Mouse (Mus musculus): ENCODE results near the gene Dlx3. TPM values are rescaled to one million over a fixed set of nuclear protein-coding genes. Genes with fewer than 3 reads are reported as not detected.

Gene Dlx3
- total RNA-seq (2014; rRNA removed) (0.14 TPM in 1 of 2 replicates, not detected in the other), polyA plus RNA-seq (2015; fragmentation: Nextera tagmentation; extraction: Ambion mirVana) (not detected in 2 replicates)

DNA sequence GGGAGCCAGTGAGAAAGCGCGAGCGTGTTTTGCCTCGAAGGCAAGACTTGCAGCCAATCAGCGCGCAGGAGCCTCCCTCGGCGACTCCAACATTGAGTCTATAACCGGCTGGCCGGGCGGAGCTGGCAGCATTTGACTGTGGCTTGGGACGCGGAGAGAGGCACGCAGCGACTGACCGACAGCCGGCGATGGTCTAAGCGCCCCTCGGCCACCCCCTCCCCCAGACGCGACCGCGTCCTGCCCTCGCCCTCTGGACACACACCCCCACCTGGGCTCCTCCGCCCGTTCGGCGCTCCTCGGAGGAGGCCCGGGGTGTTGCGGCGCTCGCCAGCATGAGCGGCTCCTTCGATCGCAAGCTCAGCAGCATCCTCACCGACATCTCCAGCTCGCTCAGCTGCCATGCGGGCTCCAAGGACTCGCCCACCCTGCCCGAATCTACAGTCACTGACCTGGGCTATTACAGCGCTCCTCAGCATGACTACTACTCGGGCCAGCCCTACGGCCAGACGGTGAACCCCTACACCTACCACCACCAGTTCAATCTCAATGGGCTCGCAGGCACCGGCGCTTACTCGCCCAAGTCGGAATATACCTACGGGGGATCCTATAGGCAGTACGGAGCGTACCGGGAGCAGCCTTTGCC, at the start of gene Dlx3:
Dlx3 (plus strand) TSS at position 130 of the 643 bp plus-strand sequence.
- H3K9ac ChIP-seq = 0 out of 2 replicates have a peak within 1 kb of the TSS, but pooled peaks have one; percentile 22
- no peaks in the 10 kb centered on the region for H3K4me1 ChIP-seq (ENCODE audit: insufficient read depth)
- DNase-seq (no peak), ATAC-seq (no peak)
- H3K36me3 ChIP-seq (ENCODE audit: insufficient read depth) = no peaks in the 10 kb centered on the region
- H3K9me3 ChIP-seq (ENCODE audit: low read length) = no peaks in the 10 kb centered on the region
- WGBS = 2% methylated on average over 54 of the region's 55 CpGs
- peak within 1 kb of the TSS; percentile 55 for H3K4me2 ChIP-seq (ENCODE audit: low read depth)
- no peak within 1 kb of the TSS for H3K27ac ChIP-seq (ENCODE audit: low read depth, low read length)
- no peak for TF ChIP-seq CTCF (IDR thresholded peaks at IDR 0.05; ENCODE audit: low read depth)
- peak within 1 kb of the TSS; percentile 30 for H3K4me3 ChIP-seq (ENCODE audit: low read depth, low read length)
- H3K27me3 ChIP-seq (ENCODE audit: insufficient read depth, low read length) = peaks cover 71% of the 10 kb centered on the region

DNA sequence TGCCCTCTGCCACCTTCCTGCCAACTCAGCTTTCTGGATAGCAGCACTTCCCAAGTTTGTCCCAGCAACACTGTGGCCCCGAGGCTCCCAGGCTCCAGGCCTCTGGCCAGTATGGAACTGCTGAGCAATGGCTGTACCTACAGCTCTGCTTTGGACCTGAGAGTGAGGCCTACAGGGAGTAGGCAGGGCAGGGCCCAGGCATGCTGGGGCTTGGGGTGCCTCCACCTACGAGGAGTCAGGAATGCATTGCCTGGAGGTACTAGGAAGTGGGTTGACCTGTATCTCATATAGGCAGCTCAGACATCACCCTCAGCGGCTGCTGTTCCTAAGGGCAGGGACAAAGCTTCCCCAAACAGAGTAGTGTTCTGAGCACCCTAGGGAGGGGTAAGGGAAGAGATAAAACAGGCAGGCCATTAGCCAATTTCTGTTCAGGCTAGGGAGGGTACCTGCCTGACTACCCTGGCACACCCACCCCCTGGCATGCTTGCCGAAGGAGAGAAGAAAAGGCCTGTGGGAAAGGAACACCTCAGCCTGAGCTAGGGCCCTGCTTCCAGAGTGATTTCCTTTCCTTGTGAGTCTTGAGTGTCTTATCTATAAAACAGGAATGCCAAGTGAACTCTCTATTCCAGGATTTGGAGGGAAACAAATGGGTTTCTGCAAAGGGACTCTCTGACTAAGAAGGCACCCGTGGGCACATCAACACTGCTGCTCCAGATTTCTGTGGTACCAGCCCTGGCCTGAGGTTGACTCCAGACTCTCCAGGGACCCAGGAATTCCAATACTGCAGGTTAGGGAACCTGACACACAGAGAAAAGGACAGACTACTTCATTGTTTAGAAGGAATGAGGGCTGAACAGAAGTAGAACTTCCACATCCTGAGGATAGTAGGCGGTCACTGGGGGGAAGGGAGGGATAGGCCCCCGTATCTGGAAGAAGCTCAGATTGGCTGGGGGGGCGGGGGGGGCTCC, 49.5 kb upstream of the Dlx3 start:
- no peak for ATAC-seq
- no peak for TF ChIP-seq CTCF (IDR thresholded peaks at IDR 0.05; ENCODE audit: low read depth)

DNA sequence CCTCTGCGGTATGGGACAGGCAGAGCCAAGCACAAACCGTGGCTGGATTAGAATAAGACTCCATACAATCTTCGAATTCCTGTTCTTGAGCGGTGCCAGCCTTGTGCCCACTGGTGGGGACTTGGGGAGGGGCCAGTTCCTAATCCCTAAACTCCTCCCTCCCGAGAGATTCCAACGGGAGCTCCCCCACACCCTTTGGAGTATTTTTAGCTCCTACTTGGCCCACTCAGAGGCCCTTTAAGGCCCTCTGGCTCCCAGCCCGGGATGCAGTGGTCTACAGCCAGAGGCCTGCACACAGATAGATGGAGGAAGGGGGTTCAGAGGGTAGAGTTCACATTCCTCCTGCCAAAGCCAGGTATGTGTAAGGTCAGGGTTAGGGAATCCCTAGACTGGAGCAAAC, 48.7 kb upstream of the Dlx3 start:
- Histone ChIP-seq H3K4me2 (ENCODE audit: low read depth) (no peak overlapping the region), H3K9ac (no peak overlapping the region), H3K4me1 (ENCODE audit: insufficient read depth) (no peaks in the 10 kb centered on the region), H3K9me3 (ENCODE audit: low read length) (no peaks in the 10 kb centered on the region), H3K36me3 (ENCODE audit: insufficient read depth) (no peaks in the 10 kb centered on the region), H3K27me3 (ENCODE audit: insufficient read depth, low read length) (peaks cover 11% of the 10 kb centered on the region; the same call in 1 of the 2 replicates), H3K4me3 (ENCODE audit: low read depth, low read length) (no peak overlapping the region), H3K27ac (ENCODE audit: low read depth, low read length) (no peak overlapping the region)
- ATAC-seq (no peak), DNase-seq (no peak)
- 33% methylated on average over 7 of the region's 7 CpGs for WGBS
- no peak for TF ChIP-seq CTCF (IDR thresholded peaks at IDR 0.05; ENCODE audit: low read depth)

More for the DNA sequence above, 49.5 kb upstream of the Dlx3 start:
- H3K27me3 ChIP-seq (ENCODE audit: insufficient read depth, low read length) = peaks cover 10% of the 10 kb centered on the region; the same call in 1 of the 2 replicates
- 71% methylated on average over 8 of the region's 8 CpGs for WGBS
- H3K4me3 ChIP-seq (ENCODE audit: low read depth, low read length) = no peak overlapping the region
- no peak overlapping the region for H3K4me2 ChIP-seq (ENCODE audit: low read depth)
- no peak overlapping the region for H3K27ac ChIP-seq (ENCODE audit: low read depth, low read length)
- DNase-seq = no peak
- H3K9me3 ChIP-seq (ENCODE audit: low read length) = no peaks in the 10 kb centered on the region
- H3K36me3 ChIP-seq (ENCODE audit: insufficient read depth) = no peaks in the 10 kb centered on the region
- no peak overlapping the region for H3K9ac ChIP-seq
- no peaks in the 10 kb centered on the region for H3K4me1 ChIP-seq (ENCODE audit: insufficient read depth)

DNA sequence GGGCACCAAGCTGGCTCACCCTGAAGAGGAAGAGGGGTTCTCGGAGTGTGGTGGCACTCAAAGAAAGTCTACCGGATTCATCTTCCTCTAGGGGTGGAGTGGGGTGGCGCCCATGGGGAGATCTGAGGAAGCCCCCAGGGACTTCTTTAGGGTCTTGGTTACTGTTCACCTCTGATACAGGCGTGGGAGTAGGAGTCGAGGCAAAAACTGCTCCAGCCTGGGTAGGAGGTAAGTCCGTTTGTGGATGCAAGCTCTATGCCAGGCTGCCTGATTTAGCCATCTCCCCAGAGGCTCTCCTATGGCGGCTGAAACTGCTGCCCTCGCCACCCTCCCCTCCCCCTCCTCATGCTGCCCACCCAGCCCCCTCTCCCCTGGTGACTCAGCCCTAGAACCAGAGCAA, 47.8 kb upstream of the Dlx3 start:
- no peaks in the 10 kb centered on the region for H3K9me3 ChIP-seq (ENCODE audit: low read length)
- ATAC-seq = no peak
- TF ChIP-seq CTCF (IDR thresholded peaks at IDR 0.05; ENCODE audit: low read depth) = no peak
- H3K4me1 ChIP-seq (ENCODE audit: insufficient read depth) = no peaks in the 10 kb centered on the region
- H3K36me3 ChIP-seq (ENCODE audit: insufficient read depth) = no peaks in the 10 kb centered on the region
- no peak overlapping the region for H3K4me2 ChIP-seq (ENCODE audit: low read depth)
- 81% methylated on average over 8 of the region's 8 CpGs for WGBS
- peaks cover 11% of the 10 kb centered on the region; the same call in 1 of the 2 replicates for H3K27me3 ChIP-seq (ENCODE audit: insufficient read depth, low read length)
- no peak overlapping the region for H3K4me3 ChIP-seq (ENCODE audit: low read depth, low read length)
- H3K27ac ChIP-seq (ENCODE audit: low read depth, low read length) = no peak overlapping the region
- H3K9ac ChIP-seq = no peak overlapping the region
- DNase-seq = no peak

DNA sequence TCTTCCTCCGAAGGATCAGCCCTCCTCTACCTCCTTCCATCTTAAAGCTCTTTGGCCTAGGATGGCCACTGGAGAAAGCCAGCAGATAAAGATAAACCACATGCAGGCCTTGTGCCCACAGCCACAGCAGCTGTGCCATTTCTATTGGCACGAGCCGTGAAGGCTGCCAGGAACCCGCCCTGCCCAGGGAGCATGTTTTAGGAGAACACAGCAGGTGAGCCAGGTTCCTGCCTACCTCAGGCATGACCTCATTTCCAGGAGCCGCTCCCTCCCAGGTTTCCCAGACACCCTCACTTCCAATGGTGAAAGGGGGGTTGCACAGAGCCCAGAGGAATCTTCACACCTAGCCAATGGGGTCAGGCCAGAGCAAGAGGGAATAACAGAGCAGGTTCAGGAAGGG, 47.1 kb upstream of the Dlx3 start:
- no peaks in the 10 kb centered on the region for H3K4me1 ChIP-seq (ENCODE audit: insufficient read depth)
- H3K9me3 ChIP-seq (ENCODE audit: low read length) = no peaks in the 10 kb centered on the region
- no peak for DNase-seq
- H3K27ac ChIP-seq (ENCODE audit: low read depth, low read length) = no peak overlapping the region
- no peak overlapping the region for H3K4me3 ChIP-seq (ENCODE audit: low read depth, low read length)
- no peak for ATAC-seq
- no peak for TF ChIP-seq CTCF (IDR thresholded peaks at IDR 0.05; ENCODE audit: low read depth)
- WGBS = 58% methylated on average over 5 of the region's 5 CpGs
- H3K36me3 ChIP-seq (ENCODE audit: insufficient read depth) = no peaks in the 10 kb centered on the region
- no peak overlapping the region for H3K9ac ChIP-seq
- no peak overlapping the region for H3K4me2 ChIP-seq (ENCODE audit: low read depth)
- H3K27me3 ChIP-seq (ENCODE audit: insufficient read depth, low read length) = peaks cover 15% of the 10 kb centered on the region; the same call in 1 of the 2 replicates

DNA sequence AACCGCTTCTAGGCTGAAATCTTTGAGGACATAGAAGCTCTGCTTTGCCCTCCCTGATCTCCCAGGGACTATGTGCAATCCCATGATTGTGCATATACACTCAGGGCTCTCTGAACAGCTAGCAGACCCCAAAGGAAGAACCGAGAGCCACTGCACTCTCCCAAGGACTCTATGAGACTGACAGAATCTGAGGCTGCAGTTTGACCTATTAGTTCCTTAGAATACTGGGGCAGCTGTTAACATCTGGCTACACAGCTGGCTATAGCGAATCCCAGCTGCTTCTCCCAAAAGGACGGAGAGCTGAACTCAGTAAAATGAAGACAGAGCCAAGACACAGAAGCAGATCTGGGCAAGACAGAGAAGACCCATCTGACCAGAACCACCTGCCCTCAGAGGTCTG, 46.1 kb upstream of the Dlx3 start:
- no peak overlapping the region for H3K4me3 ChIP-seq (ENCODE audit: low read depth, low read length)
- peaks cover 22% of the 10 kb centered on the region; the same call in 1 of the 2 replicates for H3K27me3 ChIP-seq (ENCODE audit: insufficient read depth, low read length)
- 84% methylated on average over 4 of the region's 4 CpGs for WGBS
- no peak for TF ChIP-seq CTCF (IDR thresholded peaks at IDR 0.05; ENCODE audit: low read depth)
- H3K4me1 ChIP-seq (ENCODE audit: insufficient read depth) = no peaks in the 10 kb centered on the region
- no peak overlapping the region for H3K4me2 ChIP-seq (ENCODE audit: low read depth)
- H3K9ac ChIP-seq = no peak overlapping the region
- DNase-seq = no peak
- no peaks in the 10 kb centered on the region for H3K9me3 ChIP-seq (ENCODE audit: low read length)
- no peak overlapping the region for H3K27ac ChIP-seq (ENCODE audit: low read depth, low read length)
- H3K36me3 ChIP-seq (ENCODE audit: insufficient read depth) = no peaks in the 10 kb centered on the region
- ATAC-seq = no peak
